Mouse (Mus musculus): ENCODE results near the gene Mrc2.
A peak's percentile ranks its signal among the peaks of the same experiment; 100 is the strongest.

The Mrc2 gene

DNA sequence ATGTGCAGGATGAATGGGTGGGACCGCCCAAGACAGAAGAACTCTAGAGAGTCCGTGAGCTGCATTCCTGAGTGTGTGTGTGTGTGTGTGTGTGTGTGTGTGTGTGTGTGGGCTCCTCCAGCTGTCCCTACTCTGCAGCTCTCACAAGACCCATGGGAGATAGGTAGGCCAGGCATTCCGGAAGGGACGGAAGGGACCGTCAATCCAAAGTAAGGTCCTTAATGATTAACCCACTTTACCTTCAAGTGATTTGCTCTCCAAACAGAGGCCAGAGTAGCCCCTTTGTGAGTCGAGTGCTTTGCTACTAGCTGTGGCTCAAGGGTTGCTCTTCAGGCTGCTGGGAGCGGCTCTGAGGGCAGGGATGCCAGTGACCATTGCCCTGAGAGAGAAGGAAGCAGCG is 59.7 kb downstream of the Mrc2 start:
- DNase-seq: peak; percentile 44

DNA sequence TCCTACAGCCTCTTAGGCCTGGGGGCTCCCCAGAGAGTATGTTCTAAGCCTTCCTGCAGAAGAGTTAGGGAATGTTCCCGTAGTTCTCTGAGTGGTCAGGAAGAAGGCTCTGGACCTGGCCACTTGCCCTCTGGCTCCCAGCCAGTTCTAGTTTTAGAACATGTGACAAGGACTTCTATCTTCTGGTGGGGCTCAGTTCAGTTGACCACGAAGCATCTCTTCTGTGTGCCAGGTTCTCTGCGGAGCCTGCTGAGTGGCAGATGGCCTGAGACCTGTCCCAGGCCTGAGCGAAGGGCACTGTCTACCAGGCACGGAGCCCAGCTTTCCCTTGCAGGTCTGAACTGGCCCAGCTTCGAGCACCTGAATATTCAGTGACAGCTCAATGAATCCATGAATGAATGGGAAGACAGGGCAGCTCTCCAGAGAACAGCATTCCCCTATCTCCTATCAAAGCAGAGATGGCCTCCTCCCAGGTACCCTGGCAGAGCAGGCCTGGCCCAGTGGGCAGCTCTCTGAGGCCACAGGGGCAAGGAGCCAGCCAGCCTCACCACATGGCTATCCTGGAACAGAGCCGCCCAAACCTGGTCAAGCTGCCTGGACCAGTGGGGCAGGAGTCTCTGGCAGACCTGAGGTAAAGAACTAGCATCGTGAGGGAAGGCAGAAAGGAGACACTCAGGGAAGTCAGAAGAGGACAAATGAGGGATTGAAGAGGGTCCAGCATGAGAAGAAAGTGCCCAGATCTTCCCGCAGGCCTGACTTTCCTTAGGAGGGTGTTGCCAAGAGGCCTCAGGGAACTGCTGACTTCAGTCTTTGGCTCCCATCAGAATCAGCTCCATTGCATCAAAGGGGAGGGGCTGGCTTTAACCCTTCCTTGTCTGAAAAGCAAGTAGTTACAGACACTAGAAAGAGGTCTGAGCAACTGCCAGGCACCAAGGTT is 60.8 kb downstream of the Mrc2 start:
- peak; percentile 93 for DNase-seq

DNA sequence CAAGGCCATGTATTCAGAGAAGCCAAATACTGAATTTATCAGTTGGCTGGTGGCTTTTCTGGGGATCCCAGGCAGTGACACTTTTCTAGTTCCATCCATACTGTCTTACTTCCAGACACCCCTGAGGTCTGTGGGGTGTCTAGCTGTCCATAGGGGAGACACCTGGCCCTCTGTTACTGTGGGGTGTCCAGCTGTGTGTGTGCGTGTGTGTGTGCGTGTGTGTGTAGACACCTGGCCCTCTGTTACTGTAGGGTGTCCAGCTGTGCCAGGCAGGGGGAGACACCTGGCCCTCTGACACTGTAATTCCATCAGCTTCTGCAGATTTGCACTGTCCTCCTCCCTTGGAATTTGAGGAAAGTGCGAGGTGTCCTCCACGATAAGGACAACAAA is 61.4 kb downstream of the Mrc2 start:
- no peak for DNase-seq

DNA sequence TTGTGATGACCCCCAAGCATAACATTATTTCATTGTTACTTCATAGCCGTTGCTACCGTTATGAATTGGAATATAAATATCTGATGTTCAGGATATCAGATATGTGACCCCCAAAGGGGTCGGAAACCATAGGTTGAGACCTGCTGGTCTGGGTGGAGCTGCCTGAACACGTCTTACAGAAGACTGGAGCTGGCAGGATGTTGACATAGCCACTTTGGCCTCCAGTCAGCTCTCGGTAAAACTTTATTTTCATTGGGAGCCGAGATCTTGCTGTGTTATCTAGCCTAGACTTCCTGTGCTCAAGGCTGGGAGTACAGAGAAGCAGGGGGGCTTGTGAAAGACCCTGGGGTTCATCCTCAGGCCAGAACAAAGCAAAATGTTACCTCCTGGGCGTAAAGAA is 63.9 kb downstream of the Mrc2 start:
- no peak for DNase-seq

DNA sequence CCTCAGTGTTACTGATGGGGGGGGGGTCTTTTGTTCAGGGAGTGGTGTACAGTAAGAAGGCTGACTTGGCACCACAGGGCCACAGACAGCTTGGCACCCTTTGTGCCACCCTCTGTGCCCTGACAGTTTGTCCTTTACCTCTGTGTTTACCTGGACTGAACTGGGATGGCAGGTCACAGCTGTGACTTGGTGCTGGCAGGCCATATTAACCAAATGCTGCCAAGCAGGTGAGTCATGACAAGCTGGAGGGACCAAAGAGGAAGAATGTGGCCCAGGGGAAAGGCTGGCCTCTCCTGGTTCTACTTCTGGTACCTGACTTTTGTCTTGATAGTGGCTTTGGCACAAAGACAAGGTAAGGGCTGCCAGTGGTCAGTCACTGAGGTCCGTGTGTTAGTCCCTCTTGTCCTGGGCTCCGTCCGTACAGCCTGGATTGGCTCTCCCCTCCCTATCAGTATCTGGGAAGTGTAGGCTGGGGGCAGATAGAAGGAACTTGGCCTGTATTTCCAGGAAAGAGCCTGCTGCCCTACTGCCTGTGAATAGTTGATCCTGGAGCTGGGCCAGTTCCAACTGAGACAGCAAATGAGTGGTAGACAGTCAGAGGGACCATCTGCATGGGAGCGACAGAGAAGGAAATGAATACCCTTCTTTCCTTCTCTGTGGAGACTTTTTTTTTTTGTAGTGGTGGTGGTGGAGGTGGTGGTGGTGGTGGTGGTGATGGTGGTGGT is 69.8 kb downstream of the Mrc2 start:
- DNase-seq: no peak

DNA sequence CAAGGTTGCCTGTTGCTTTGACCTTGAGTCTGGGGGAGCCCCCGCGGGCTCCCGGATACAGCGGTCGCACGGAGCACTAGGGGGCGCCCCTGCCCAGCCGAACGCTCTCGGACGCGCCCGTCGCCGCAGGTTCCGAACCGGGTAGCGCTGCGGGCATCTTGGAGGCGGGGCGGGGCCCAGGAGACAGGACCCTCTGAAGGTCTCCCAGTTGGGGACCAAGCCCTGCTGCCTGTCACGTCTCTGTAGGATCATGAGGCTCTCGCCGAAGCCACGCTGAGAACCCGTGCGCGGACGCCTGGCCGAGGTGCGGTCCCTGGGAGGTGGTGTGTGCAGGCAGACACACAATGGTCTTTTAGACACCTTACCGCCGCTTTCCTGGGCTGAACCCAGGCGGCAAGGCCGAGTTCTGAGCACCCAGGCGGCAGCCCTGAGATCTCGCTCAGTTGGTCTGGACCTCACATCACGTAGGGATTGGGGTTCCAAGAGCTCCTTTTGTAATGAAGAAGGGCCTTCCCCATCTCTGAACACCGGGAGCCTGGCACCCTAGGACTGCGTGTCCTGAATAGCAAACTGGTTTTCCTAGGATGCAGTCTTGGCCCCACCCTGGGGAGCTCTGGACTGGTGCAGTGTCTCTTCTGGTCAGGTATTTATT is 70.6 kb downstream of the Mrc2 start:
- DNase-seq: peak; percentile 79

DNA sequence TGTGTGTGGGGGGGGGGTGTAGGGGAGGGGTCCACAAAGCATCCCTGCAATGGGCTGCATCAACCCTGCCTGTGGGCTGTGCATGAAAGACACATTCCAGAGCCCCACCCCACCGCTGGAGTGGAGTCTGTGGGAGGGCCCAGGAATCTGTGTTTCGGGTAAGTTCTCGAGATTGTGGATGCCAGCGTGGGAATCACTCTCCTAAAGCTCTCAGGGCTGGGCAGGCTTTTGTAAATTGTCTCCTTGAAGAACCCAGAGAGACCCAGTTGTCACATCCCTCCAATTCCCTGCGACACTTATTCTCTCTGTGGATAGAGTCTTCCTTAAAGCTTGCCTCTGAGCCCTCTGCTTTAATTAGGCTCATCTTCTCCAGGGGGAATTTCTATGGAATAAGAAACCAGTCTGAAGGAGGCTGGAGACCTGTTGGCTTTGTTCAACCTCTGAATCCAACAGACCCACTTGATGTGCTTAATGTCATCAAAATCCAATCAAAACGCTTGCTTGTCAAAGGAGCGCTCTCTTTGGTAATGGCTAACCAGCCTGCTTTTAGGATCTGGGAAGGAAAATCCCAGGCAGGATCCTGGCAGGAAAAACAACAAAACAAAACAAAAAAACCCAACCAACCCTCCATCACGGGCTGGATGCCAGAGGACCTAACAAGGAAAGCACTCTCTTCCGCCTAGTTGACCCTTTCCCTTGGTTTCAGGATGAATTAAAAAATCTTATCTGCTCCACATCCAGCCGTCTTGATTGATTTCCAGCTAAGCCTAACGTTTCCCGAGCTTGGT is 71.3 kb downstream of the Mrc2 start:
- DNase-seq: peak; percentile 66

DNA sequence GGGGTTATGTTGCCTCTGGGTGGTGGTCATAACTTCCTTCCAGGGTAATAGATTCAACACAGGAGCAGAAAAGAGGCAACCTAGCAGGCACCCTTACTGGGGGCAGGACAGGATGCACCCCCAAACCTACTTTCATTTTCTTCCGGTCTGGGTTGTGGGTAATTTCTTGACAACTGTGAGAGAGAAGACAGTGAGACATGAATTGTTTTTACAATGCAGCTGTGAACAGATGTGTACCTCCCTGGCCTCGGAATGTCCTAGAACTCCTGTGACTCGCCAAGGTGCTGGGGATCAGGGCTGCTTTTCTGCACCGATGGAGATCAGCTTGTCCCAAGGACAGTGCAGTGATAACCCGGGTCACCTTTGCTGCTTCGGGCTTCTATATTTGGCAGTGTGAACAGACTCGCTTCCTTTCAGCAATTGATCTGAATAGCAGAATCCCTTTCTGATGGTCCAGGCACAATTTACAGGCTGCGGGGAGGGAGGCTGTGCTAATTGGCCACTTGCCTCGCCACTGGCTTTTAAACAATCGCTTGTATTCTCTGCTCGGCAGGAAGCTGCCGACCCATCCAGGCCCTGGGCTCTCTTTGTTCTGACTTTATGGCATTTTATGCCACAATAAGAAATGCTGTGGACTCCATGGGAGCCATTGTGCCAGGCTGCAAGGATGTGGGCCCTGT is 72.1 kb downstream of the Mrc2 start:
- peak; percentile 40 for DNase-seq

DNA sequence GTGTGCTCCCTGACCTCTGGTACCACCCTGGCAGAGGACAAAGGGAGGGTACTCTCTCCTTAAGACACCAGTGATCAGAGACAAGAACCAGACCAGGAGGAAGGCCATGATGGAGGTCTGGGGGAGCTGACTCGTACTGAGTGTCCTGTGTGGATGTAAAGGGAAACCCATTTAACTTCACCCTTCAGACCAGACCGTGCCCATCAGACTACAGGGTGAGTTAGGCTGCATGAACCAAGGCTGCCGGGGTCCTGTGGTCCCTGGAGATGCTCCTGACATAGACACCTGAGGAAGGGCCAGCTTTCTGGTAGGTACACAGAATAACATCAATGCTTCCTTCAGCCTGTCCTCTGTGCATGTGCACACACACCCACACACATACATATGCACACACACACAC is 73.2 kb downstream of the Mrc2 start:
- no peak for DNase-seq

DNA sequence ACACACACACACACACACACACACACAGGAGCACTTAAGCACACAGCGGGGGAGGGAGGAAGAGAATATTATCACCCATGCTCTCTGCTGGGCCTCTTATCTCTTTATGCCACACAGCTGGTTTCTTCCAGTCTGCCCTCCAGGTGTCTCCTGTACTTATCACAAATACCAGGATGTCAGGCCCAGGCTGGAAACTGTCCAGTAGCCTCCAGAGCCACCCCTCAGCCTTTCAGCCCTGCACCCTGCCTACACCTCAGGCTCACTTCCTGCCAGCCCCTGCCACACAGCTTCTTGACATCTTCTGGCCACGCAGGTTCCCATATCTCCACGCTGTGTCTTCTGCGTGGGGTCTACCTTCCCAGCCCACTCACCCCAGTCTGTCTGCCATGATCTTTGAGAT is 73.6 kb downstream of the Mrc2 start:
- DNase-seq: no peak

DNA sequence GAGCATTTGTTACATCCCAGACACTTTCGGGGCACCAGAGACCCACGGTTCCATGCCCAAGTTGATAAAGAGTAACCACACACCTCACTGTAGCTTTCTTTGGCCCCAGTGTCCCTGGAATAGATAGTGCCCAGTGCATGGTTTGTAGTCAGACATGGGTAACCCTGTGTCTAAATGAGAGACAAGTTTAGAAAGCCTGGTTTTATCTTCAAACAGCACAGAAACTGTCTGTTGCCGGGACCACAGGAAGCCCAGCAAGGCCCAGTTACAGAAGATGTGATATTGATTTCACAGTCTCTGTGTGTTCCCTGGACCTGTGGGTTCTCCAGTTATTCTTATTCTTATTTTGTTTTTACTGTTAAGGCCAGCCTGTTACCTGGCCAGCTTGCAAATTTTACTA is 74.7 kb downstream of the Mrc2 start:
- DNase-seq: no peak

DNA sequence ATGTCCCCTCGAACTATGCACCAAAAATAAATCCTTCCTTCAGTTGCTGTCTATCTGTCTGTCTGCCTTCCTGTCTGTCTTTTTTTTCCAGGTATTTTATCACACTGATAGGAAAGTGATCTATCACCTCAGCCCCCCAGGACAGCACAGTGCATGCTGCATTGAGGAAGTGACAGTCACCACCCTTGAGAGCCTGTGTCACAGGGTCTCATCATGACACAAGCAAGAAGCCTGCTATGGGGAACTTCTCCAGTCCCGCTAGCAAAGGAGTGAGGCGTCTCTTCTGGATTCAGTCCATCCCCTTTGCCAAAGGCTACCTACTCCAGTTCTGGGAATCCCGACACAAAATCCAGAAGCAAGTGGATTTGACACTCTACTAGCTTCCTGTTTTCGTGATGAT is 76.4 kb downstream of the Mrc2 start:
- DNase-seq: no peak

DNA sequence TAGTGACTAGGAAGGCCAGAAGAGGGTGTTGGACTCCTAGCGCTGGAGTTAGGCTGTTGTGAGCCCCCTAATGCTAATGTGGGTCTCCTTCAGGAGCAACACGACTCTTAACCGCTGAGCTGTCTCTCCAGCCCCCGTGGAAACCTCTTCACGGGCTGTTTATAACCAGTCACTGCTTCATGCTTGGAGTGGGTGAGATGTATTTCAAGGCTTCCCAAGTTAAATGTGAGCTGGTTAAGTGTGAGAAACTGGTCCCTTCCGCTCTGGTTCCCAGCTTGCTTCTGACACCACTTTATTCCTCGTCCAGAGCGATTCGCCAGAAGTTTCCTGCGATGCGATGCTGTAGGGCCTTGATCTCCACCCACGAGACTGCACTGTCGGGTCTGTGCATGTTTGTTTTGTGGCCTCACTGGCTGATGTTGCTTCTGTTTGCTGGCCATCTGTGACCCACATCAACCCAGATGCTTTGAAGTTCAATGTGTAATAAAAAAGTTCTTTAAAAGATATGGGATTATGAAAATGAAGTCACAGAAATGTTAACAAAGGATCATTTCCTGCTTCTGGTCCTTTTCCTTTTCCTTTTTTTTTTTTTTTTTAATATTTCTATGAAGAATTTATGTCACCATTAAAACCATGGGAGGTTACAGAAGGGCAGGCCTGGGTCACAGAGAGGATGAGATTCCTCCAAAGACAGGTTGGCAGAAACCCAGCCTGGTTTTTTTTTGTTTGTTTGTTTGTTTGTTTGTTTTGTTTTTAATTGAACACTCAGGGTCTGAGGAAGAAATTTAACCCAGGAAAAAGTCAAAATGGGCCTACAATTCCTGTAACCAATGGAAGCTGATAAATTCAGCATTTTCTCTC is 77.3 kb downstream of the Mrc2 start:
- peak; percentile 35 for DNase-seq

DNA sequence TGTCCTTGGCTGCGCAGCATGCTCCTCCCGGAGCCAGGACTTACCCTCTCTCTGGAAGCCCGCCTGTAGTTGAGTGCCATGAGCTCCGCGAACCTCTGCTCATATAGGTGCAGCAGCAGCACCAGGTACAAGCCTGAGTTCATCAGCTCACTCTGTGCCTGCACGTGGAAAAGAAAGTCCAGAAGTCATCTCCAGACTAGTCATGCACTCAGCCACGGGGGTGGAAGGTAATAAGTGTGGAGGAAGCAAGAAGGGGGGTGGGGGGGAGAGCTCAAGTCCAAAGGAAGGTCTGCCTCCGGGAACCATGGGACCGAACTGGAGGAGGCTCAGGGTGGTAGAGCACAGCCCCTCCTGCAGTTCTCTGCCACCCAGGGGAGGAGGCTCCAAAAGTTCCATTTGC is 79.4 kb downstream of the Mrc2 start:
- DNase-seq: peak; percentile 80

DNA sequence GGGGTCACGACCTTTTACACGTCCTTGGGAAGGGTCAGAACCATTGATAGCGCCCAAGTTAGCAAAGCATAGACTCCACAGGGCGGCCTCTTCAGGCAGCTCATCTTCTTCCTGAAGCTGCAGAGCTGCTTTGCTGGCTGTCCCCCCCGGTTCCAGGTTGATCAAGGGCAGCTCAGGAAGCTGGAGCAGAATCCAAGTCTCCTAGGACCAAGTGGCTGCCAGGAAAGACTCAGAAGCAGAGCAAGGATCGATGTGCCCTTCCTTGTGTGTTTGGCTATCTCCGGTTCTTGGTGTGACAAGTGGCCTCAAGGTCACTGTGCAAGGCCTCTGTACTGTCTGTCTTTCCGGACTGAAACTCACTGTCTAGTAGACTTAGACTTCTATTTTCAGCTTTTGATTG is 81.4 kb downstream of the Mrc2 start:
- DNase-seq: peak; percentile 62

DNA sequence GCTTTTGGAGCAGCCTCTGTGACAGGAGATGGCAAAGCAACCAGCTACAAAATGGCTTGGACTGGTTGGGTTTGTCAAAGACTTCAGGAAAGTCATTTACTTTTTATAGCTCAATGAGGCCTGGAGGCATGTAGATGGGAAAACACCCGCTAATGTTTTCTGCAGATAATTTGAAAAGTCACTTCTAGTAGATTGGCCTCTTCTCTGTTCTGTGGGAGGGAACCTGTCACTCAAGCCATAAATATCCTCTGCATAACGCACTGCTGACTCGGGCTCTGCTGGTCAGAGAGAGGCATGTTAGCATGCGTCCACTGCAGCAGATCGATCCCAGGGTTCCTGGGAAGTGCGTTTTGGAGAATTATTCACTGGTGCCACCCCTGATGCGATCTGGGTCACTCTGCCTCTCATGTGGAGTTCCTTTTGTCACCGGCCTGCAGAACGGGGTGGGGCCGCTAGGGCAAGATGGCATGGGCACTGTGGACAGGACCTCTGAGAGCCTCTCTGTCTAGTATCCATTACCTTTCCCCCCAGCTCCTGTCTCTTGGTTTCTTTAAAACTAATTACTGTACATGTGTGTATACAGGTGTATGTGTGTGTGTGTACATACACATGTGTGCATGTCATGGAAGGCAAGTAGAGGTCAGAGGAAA is 82.2 kb downstream of the Mrc2 start:
- no peak for DNase-seq

DNA sequence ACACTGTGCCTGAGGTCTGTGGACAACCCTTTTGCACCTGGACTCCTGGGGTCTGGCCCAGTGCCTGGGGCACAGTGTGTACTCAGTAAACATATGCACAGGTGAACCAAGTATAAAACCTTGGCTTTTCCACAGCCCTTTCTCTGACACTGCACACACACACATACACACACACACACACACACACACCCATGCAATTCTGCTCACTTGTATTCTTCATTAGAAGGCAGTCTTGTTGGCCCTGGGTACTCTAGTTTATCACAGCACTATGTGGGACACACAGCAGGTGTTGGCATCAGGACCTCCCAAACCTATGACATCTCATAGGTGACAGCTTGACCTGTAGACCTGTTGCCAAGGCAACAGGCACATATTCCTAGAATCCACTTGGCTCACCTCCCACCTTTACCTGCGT is 83.4 kb downstream of the Mrc2 start:
- peak; percentile 44 for DNase-seq

DNA sequence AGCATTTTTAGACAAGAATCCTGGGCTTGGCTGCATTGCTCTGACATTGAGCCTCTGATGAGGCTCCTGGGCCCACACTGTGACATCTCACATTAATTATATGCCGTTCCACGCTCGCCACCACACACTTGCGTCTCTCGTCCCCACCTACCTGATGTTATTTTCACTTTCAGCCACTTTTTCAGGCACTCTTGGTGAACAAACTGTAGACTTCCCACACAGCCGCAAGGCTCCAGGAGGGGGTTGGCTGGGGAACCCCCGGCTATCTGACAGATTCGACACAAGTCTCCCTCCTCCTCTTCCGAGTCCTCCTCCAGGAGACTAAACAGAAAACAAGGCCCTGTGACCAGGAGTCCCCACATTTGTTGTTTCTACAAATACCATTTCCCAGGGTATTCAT is 92.8 kb downstream of the Mrc2 start:
- DNase-seq: no peak

DNA sequence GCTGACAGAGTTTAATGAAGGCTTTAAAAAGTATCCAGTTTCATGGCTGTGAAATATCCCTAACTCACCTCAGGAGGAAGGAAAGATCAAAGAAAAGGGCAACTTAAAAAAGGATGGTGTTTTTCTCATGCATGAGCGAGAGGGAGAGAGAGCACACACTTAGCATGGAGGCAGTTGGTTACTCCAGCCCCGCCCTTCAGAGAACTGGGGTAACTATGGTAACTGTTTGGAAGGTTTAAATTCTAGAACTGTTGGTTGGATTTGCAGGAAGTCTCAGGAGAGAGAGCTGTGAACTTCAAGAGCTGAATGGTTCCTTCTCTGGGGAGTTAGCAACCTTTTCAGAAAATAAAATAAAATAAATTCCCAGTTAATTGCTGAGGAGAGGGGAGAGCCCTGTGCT is 96.2 kb downstream of the Mrc2 start:
- no peak for DNase-seq

DNA sequence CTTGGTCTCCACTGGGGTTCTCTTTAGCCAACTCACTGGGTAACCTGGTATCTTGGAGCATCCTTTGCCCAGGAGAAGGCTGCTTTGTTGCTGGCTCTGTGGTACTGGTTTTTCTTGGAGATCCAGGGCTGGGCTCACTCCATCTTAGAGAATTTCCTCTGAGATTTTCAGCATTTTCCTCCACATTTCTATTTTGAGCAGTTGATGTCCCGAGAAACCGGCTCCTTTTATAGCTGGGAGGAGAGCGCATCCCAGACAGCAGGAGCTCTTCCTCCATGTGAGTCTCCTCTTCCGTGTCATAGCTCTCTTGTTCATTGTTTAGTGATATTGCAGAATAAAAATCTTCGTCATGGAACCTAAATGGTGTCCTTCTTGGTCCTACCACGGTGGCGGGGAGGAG is 97.8 kb downstream of the Mrc2 start:
- no peak for DNase-seq

All from kidney, adult 9 months (tissue).